Mouse (Mus musculus) olfactory bulb, adult 2 months (tissue): Measurements from ENCODE around the gene Rev1.

Source experiments
- CTCF ChIP-seq: fragments of 200-500 bp; IDR thresholded peaks from 2 replicates; pipeline ENCODE4 v1.5.1; 2012; ENCODE audit warnings: low read depth, mild to moderate bottlenecking, low read length, moderate library complexity; ENCODE audit not compliant: insufficient read depth
- POLR2A ChIP-seq: fragments of 200-500 bp; IDR thresholded peaks from 2 replicates; pipeline ENCODE4 v1.6.1; 2012; ENCODE audit warnings: mild to moderate bottlenecking, low read depth, low read length, moderate library complexity; ENCODE audit not compliant: insufficient read depth

DNA sequence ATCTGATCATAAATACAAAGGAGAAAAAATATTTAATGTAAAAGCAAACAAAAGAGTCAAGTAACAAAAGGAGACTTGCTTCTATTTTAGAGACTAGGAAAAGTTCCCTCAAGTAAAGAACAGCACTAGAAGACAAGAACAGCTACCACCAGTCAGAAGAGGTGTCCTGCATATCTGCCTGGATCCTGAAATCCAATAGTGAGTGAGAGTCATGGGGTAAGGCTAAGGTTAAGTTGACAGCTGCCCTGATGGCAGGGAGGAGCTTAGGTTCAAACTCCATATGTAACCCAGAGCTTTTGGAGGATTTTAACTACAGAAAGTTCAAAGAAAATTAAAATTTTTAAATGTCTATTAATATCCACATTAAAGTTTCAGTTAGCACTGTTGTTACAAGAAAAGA lies 2.6 kb downstream of the Rev1 start:
- TF ChIP-seq CTCF (no peak), POLR2A (no peak)
